Mouse (Mus musculus): ENCODE results near the gene Alox5.
A peak's percentile ranks its signal among the peaks of the same experiment; 100 is the strongest.

The Alox5 gene

GRCm38 (mm10) chr6:116417518-116418315 lies 43.3 kb downstream of the Alox5 start:
- peak; percentile 43 to 44 for DNase-seq

- DNase-seq: no peak
Measured at GRCm38 (mm10) chr6:116416000-116416552, 44.9 kb downstream of the Alox5 start.

- DNase-seq: no peak
Measured at GRCm38 (mm10) chr6:116415126-116415676, 45.8 kb downstream of the Alox5 start.

- DNase-seq: no peak
Measured at GRCm38 (mm10) chr6:116412546-116413325, 48.2 kb downstream of the Alox5 start.

- no peak for DNase-seq
Measured at GRCm38 (mm10) chr6:116411716-116412115, 49.3 kb downstream of the Alox5 start.

GRCm38 (mm10) chr6:116410436-116410835 lies 50.5 kb downstream of the Alox5 start:
- no peak for DNase-seq

GRCm38 (mm10) chr6:116407956-116408657 lies 52.9 kb downstream of the Alox5 start:
- DNase-seq: no peak

GRCm38 (mm10) chr6:116407216-116407615 lies 53.8 kb downstream of the Alox5 start:
- DNase-seq: no peak

- DNase-seq: no peak
Measured at GRCm38 (mm10) chr6:116406680-116407079, 54.3 kb downstream of the Alox5 start.

- no peak for DNase-seq
Measured at GRCm38 (mm10) chr6:116406152-116406551, 54.8 kb downstream of the Alox5 start.

GRCm38 (mm10) chr6:116405715-116406114 lies 55.3 kb downstream of the Alox5 start:
- no peak for DNase-seq

GRCm38 (mm10) chr6:116405243-116405642 lies 55.7 kb downstream of the Alox5 start:
- no peak for DNase-seq

GRCm38 (mm10) chr6:116402426-116402825 lies 58.6 kb downstream of the Alox5 start:
- no peak for DNase-seq

- DNase-seq: peak; percentile 84 to 85
Measured at GRCm38 (mm10) chr6:116401746-116402423, 59.1 kb downstream of the Alox5 start.

GRCm38 (mm10) chr6:116398136-116398535 lies 62.8 kb downstream of the Alox5 start:
- DNase-seq: no peak

- no peak for DNase-seq
Measured at GRCm38 (mm10) chr6:116397621-116398020, 63.4 kb downstream of the Alox5 start.

- no peak for DNase-seq
Measured at GRCm38 (mm10) chr6:116394916-116395648, 65.9 kb downstream of the Alox5 start.

- DNase-seq: no peak
Measured at GRCm38 (mm10) chr6:116389481-116389880, 71.5 kb downstream of the Alox5 start.

GRCm38 (mm10) chr6:116388068-116388467 lies 72.9 kb downstream of the Alox5 start:
- DNase-seq: no peak

GRCm38 (mm10) chr6:116386506-116386905 lies 74.5 kb downstream of the Alox5 start:
- DNase-seq: no peak

GRCm38 (mm10) chr6:116386045-116386415 lies 74.9 kb downstream of the Alox5 start:
- no peak for DNase-seq

All from cerebellum, adult 18-20 months (tissue).